Mouse (Mus musculus): ENCODE measurements at regions not wholly inside any gene's neighbourhood (a gene's known extent, or its start where the extent isn't known, plus 50 kb on each side); places are given as distances from the start of the nearest gene placed in this dataset.

GRCm38 (mm10) chr19:35150780-35151725, 228.9 kb downstream of the Kif20b start:
- Histone ChIP-seq H3K27me3 (ENCODE audit: control insufficient read depth, insufficient read depth, insufficient read length) (no peaks in the 10 kb centered on the region), H3K36me3 (ENCODE audit: control insufficient read depth, insufficient read depth) (no peaks in the 10 kb centered on the region), H3K4me3 (ENCODE audit: insufficient read depth, poor library complexity, severe bottlenecking) (no peak overlapping the region), H3K79me2 (ENCODE audit: control insufficient read depth, insufficient read depth) (no peaks in the 10 kb centered on the region), H3ac (ENCODE audit: control insufficient read depth, insufficient read length, low read depth) (no peak overlapping the region), H3K79me3 (ENCODE audit: low read depth) (no peaks in the 10 kb centered on the region)
- no peak for TF ChIP-seq MYOG (IDR thresholded peaks at IDR 0.05; ENCODE audit: control insufficient read depth, extremely low read depth, insufficient read length)
- no peak for TF ChIP-seq CEBPB (IDR thresholded peaks at IDR 0.05; ENCODE audit: low read depth)
- no peak for TF ChIP-seq MAX (IDR thresholded peaks at IDR 0.05)
- no peak for TF ChIP-seq CTCF (IDR thresholded peaks at IDR 0.05; ENCODE audit: control insufficient read depth, insufficient read depth, insufficient read length)
- TF ChIP-seq MYOD1 (IDR thresholded peaks at IDR 0.05; ENCODE audit: control insufficient read depth, insufficient read length, low read depth) = no peak
- TF ChIP-seq USF1 (IDR thresholded peaks at IDR 0.05; ENCODE audit: low read depth) = no peak
- no peak for TF ChIP-seq FOSL1 (IDR thresholded peaks at IDR 0.05; ENCODE audit: insufficient read depth, low read length, poor library complexity, severe bottlenecking)

- H3K27me3 ChIP-seq (ENCODE audit: control insufficient read depth, insufficient read depth, insufficient read length) = no peaks in the 10 kb centered on the region
- TF ChIP-seq MAX (IDR thresholded peaks at IDR 0.05) (no peak), MYOD1 (IDR thresholded peaks at IDR 0.05; ENCODE audit: control insufficient read depth, insufficient read length, low read depth) (no peak), MYOG (IDR thresholded peaks at IDR 0.05; ENCODE audit: control insufficient read depth, extremely low read depth, insufficient read length) (no peak), CTCF (IDR thresholded peaks at IDR 0.05; ENCODE audit: control insufficient read depth, insufficient read depth, insufficient read length) (no peak), FOSL1 (IDR thresholded peaks at IDR 0.05; ENCODE audit: insufficient read depth, low read length, poor library complexity, severe bottlenecking) (no peak), CEBPB (IDR thresholded peaks at IDR 0.05; ENCODE audit: low read depth) (no peak), USF1 (IDR thresholded peaks at IDR 0.05; ENCODE audit: low read depth) (no peak)
- no peaks in the 10 kb centered on the region for H3K36me3 ChIP-seq (ENCODE audit: control insufficient read depth, insufficient read depth)
Measured at GRCm38 (mm10) chr19:35151841-35152240, 229.7 kb downstream of the Kif20b start.

GRCm38 (mm10) chr19:35157849-35158248, 235.7 kb downstream of the Kif20b start:
- no peak overlapping the region for H3K4me3 ChIP-seq (ENCODE audit: insufficient read depth, poor library complexity, severe bottlenecking)
- H3K79me3 ChIP-seq (ENCODE audit: low read depth) = no peaks in the 10 kb centered on the region
- H3K79me2 ChIP-seq (ENCODE audit: control insufficient read depth, insufficient read depth) = no peaks in the 10 kb centered on the region
- no peak for TF ChIP-seq CEBPB (IDR thresholded peaks at IDR 0.05; ENCODE audit: low read depth)
- no peak for TF ChIP-seq CTCF (IDR thresholded peaks at IDR 0.05; ENCODE audit: control insufficient read depth, insufficient read depth, insufficient read length)
- no peak for TF ChIP-seq USF1 (IDR thresholded peaks at IDR 0.05; ENCODE audit: low read depth)
- TF ChIP-seq MYOG (IDR thresholded peaks at IDR 0.05; ENCODE audit: control insufficient read depth, extremely low read depth, insufficient read length) = no peak
- TF ChIP-seq MAX (IDR thresholded peaks at IDR 0.05) = no peak
- no peak for TF ChIP-seq FOSL1 (IDR thresholded peaks at IDR 0.05; ENCODE audit: insufficient read depth, low read length, poor library complexity, severe bottlenecking)
- TF ChIP-seq MYOD1 (IDR thresholded peaks at IDR 0.05; ENCODE audit: control insufficient read depth, insufficient read length, low read depth) = no peak
- H3K36me3 ChIP-seq (ENCODE audit: control insufficient read depth, insufficient read depth) = no peaks in the 10 kb centered on the region
- no peak overlapping the region for H3ac ChIP-seq (ENCODE audit: control insufficient read depth, insufficient read length, low read depth)
- H3K27me3 ChIP-seq (ENCODE audit: control insufficient read depth, insufficient read depth, insufficient read length) = no peaks in the 10 kb centered on the region

More at GRCm38 (mm10) chr19:35151841-35152240, 229.7 kb downstream of the Kif20b start:
- Histone ChIP-seq H3K4me3 (ENCODE audit: insufficient read depth, poor library complexity, severe bottlenecking) (no peak overlapping the region), H3K79me2 (ENCODE audit: control insufficient read depth, insufficient read depth) (no peaks in the 10 kb centered on the region), H3K79me3 (ENCODE audit: low read depth) (no peaks in the 10 kb centered on the region), H3ac (ENCODE audit: control insufficient read depth, insufficient read length, low read depth) (no peak overlapping the region)

GRCm38 (mm10) chr19:35164727-35165126, 242.6 kb downstream of the Kif20b start:
- Histone ChIP-seq H3K36me3 (ENCODE audit: control insufficient read depth, insufficient read depth) (no peaks in the 10 kb centered on the region), H3K79me3 (ENCODE audit: low read depth) (no peaks in the 10 kb centered on the region), H3K27me3 (ENCODE audit: control insufficient read depth, insufficient read depth, insufficient read length) (no peaks in the 10 kb centered on the region), H3K79me2 (ENCODE audit: control insufficient read depth, insufficient read depth) (no peaks in the 10 kb centered on the region), H3K4me3 (ENCODE audit: insufficient read depth, poor library complexity, severe bottlenecking) (no peak overlapping the region), H3ac (ENCODE audit: control insufficient read depth, insufficient read length, low read depth) (no peak overlapping the region)
- no peak for TF ChIP-seq MYOD1 (IDR thresholded peaks at IDR 0.05; ENCODE audit: control insufficient read depth, insufficient read length, low read depth)
- TF ChIP-seq CTCF (IDR thresholded peaks at IDR 0.05; ENCODE audit: control insufficient read depth, insufficient read depth, insufficient read length) = no peak
- no peak for TF ChIP-seq CEBPB (IDR thresholded peaks at IDR 0.05; ENCODE audit: low read depth)
- no peak for TF ChIP-seq MYOG (IDR thresholded peaks at IDR 0.05; ENCODE audit: control insufficient read depth, extremely low read depth, insufficient read length)
- TF ChIP-seq MAX (IDR thresholded peaks at IDR 0.05) = no peak

- TF ChIP-seq CTCF (IDR thresholded peaks at IDR 0.05; ENCODE audit: control insufficient read depth, insufficient read depth, insufficient read length) (no peak), USF1 (IDR thresholded peaks at IDR 0.05; ENCODE audit: low read depth) (no peak), MYOD1 (IDR thresholded peaks at IDR 0.05; ENCODE audit: control insufficient read depth, insufficient read length, low read depth) (no peak), MYOG (IDR thresholded peaks at IDR 0.05; ENCODE audit: control insufficient read depth, extremely low read depth, insufficient read length) (no peak), MAX (IDR thresholded peaks at IDR 0.05) (no peak), FOSL1 (IDR thresholded peaks at IDR 0.05; ENCODE audit: insufficient read depth, low read length, poor library complexity, severe bottlenecking) (no peak), CEBPB (IDR thresholded peaks at IDR 0.05; ENCODE audit: low read depth) (no peak)
- no peaks in the 10 kb centered on the region for H3K79me2 ChIP-seq (ENCODE audit: control insufficient read depth, insufficient read depth)
- no peak overlapping the region for H3K4me3 ChIP-seq (ENCODE audit: insufficient read depth, poor library complexity, severe bottlenecking)
- H3K36me3 ChIP-seq (ENCODE audit: control insufficient read depth, insufficient read depth) = no peaks in the 10 kb centered on the region
- H3K79me3 ChIP-seq (ENCODE audit: low read depth) = no peaks in the 10 kb centered on the region
- H3ac ChIP-seq (ENCODE audit: control insufficient read depth, insufficient read length, low read depth) = no peak overlapping the region
- H3K27me3 ChIP-seq (ENCODE audit: control insufficient read depth, insufficient read depth, insufficient read length) = no peaks in the 10 kb centered on the region
Measured at GRCm38 (mm10) chr19:35170554-35170953, 248.4 kb downstream of the Kif20b start.

Measured in C2C12 (cell line).